Mouse (Mus musculus) embryo, embryonic 11 days (tissue): ENCODE data around the gene Pla2g4b.

Experiments
- DNase-seq: peaks from one replicate; pipeline ENCODE4 v3.0.0-alpha.2; 2015

Gene Pla2g4b

GRCm38 (mm10) chr2:120065243-120065642 is 32.0 kb downstream of the Pla2g4b start:
- no peak for DNase-seq

- no peak for DNase-seq
These were observed 33.0 kb downstream of the Pla2g4b start for GRCm38 (mm10) chr2:120066224-120066623.

- peak; percentile 72 for DNase-seq
These were observed 35.6 kb downstream of the Pla2g4b start for GRCm38 (mm10) chr2:120068555-120069465.

- no peak for DNase-seq
These were observed 36.3 kb downstream of the Pla2g4b start for GRCm38 (mm10) chr2:120069466-120069990.

- no peak for DNase-seq
These were observed 40.9 kb downstream of the Pla2g4b start for GRCm38 (mm10) chr2:120074096-120074495.

GRCm38 (mm10) chr2:120076076-120076705 is 43.0 kb downstream of the Pla2g4b start:
- DNase-seq: peak; percentile 75

- no peak for DNase-seq
These were observed 49.2 kb downstream of the Pla2g4b start for GRCm38 (mm10) chr2:120082416-120082815.

GRCm38 (mm10) chr2:120084593-120085361 is 51.6 kb downstream of the Pla2g4b start:
- DNase-seq: peak; percentile 44

- no peak for DNase-seq
These were observed 52.8 kb downstream of the Pla2g4b start for GRCm38 (mm10) chr2:120086038-120086437.

GRCm38 (mm10) chr2:120087391-120087790 is 54.2 kb downstream of the Pla2g4b start:
- DNase-seq: no peak

- DNase-seq: no peak
These were observed 54.7 kb downstream of the Pla2g4b start for GRCm38 (mm10) chr2:120087897-120088296.

- no peak for DNase-seq
These were observed 57.8 kb downstream of the Pla2g4b start for GRCm38 (mm10) chr2:120090979-120091378.
